Mouse (Mus musculus): ENCODE results near the gene Flvcr2. TPM values are rescaled to one million over a fixed set of nuclear protein-coding genes. Genes with fewer than 3 reads are reported as not detected.
A peak's percentile ranks its signal among the peaks of the same experiment; 100 is the strongest.
"Not testable (repeated sequence)": the region's sequence is repeated elsewhere in the genome, so short reads cannot be mapped to it uniquely, and the experiment has no call there.

Flvcr2 gene
- polyA plus RNA-seq (2015; fragmentation: Nextera tagmentation; extraction: Ambion mirVana), result 7.0 and 7.5 TPM in 2 replicates

- H3K9ac ChIP-seq (ENCODE audit: low read depth, low read length), result peak within 1 kb of the TSS; percentile 24; the same call in 1 of the 2 replicates
- no peaks in the 10 kb centered on the region for H3K9me3 ChIP-seq (replicated peaks; ENCODE audit: low read length)
- H3K27me3 ChIP-seq (ENCODE audit: insufficient read depth, low read length), result 0 out of 2 replicates have a peak, but pooled peaks cover 5% of the 10 kb centered on the region
- peak; percentile 89 for TF ChIP-seq CTCF (IDR thresholded peaks at IDR 0.05; ENCODE audit: low read depth)
- H3K4me1 ChIP-seq (replicated peaks; ENCODE audit: insufficient read depth, low read length), result 0 out of 2 replicates have a peak, but pooled peaks cover 4% of the 10 kb centered on the region
- 1% methylated on average over 49 of the region's 51 CpGs for WGBS
- ATAC-seq (replicated peaks; ENCODE audit: low FRiP score, low read depth), result peak; percentile 87
- no peaks in the 10 kb centered on the region for H3K36me3 ChIP-seq (ENCODE audit: insufficient read depth, low read length)
- H3K27ac ChIP-seq, result no peak within 1 kb of the TSS
- H3K4me2 ChIP-seq (ENCODE audit: low read length), result peak within 1 kb of the TSS; percentile 90
- H3K4me3 ChIP-seq (replicated peaks; ENCODE audit: low read depth, low read length), result peak within 1 kb of the TSS; percentile 41
- peak; percentile 93 for DNase-seq (ENCODE audit: low spot score)
These were observed at the start of gene Flvcr2 for GRCm38 (mm10) chr12:85745827-85746695. Gene Flvcr2 (plus strand): TSS chr12:85746539.

- Histone ChIP-seq H3K9ac (ENCODE audit: low read depth, low read length) (0 out of 2 replicates have a peak overlapping the region, but pooled peaks have one; percentile 27), H3K4me2 (ENCODE audit: low read length) (peak overlapping the region; percentile 38), H3K4me3 (replicated peaks; ENCODE audit: low read depth, low read length) (0 out of 2 replicates have a peak overlapping the region, but pooled peaks have one; percentile 7)
- H3K9me3 ChIP-seq (replicated peaks; ENCODE audit: low read length); H3K27me3 ChIP-seq (ENCODE audit: insufficient read depth, low read length); H3K36me3 ChIP-seq (ENCODE audit: insufficient read depth, low read length); DNase-seq (ENCODE audit: low spot score); H3K4me1 ChIP-seq (replicated peaks; ENCODE audit: insufficient read depth, low read length); H3K27ac ChIP-seq: not testable (repeated sequence)
- WGBS, result 10% methylated on average over 13 of the region's 37 CpGs
- peak; percentile 88 for ATAC-seq (replicated peaks; ENCODE audit: low FRiP score, low read depth)
These were observed 48.2 kb upstream of the Flvcr2 start for GRCm38 (mm10) chr12:85698179-85698578.

- Histone ChIP-seq H3K9ac (ENCODE audit: low read depth, low read length) (no peak overlapping the region), H3K4me1 (replicated peaks; ENCODE audit: insufficient read depth, low read length) (no peaks in the 10 kb centered on the region), H3K4me2 (ENCODE audit: low read length) (no peak overlapping the region), H3K27me3 (ENCODE audit: insufficient read depth, low read length) (no peaks in the 10 kb centered on the region), H3K36me3 (ENCODE audit: insufficient read depth, low read length) (no peaks in the 10 kb centered on the region), H3K27ac (no peak overlapping the region), H3K9me3 (replicated peaks; ENCODE audit: low read length) (no peaks in the 10 kb centered on the region), H3K4me3 (replicated peaks; ENCODE audit: low read depth, low read length) (no peak overlapping the region)
- no peak for DNase-seq (ENCODE audit: low spot score)
- no peak for ATAC-seq (replicated peaks; ENCODE audit: low FRiP score, low read depth)
- 59% methylated on average over 6 of the region's 6 CpGs for WGBS
- no peak for TF ChIP-seq CTCF (IDR thresholded peaks at IDR 0.05; ENCODE audit: low read depth)
These were observed 46.0 kb upstream of the Flvcr2 start for GRCm38 (mm10) chr12:85700191-85700841.

- Histone ChIP-seq H3K4me3 (replicated peaks; ENCODE audit: low read depth, low read length) (no peak overlapping the region), H3K36me3 (ENCODE audit: insufficient read depth, low read length) (no peaks in the 10 kb centered on the region), H3K27ac (no peak overlapping the region), H3K9ac (ENCODE audit: low read depth, low read length) (no peak overlapping the region), H3K9me3 (replicated peaks; ENCODE audit: low read length) (no peaks in the 10 kb centered on the region), H3K27me3 (ENCODE audit: insufficient read depth, low read length) (no peaks in the 10 kb centered on the region), H3K4me1 (replicated peaks; ENCODE audit: insufficient read depth, low read length) (0 out of 2 replicates have a peak, but pooled peaks cover 3% of the 10 kb centered on the region), H3K4me2 (ENCODE audit: low read length) (no peak overlapping the region)
- WGBS, result 80% methylated on average over 7 of the region's 7 CpGs
- ATAC-seq (replicated peaks; ENCODE audit: low FRiP score, low read depth) (no peak), DNase-seq (ENCODE audit: low spot score) (peak; percentile 27)
- no peak for TF ChIP-seq CTCF (IDR thresholded peaks at IDR 0.05; ENCODE audit: low read depth)
These were observed 45.5 kb upstream of the Flvcr2 start for GRCm38 (mm10) chr12:85700842-85701223.

GRCm38 (mm10) chr12:85702166-85703055, 43.9 kb upstream of the Flvcr2 start:
- 76% methylated on average over 15 of the region's 15 CpGs for whole genome bisulfite sequencing
- Histone ChIP-seq H3K4me3 (replicated peaks; ENCODE audit: low read depth, low read length) (no peak overlapping the region), H3K27ac (no peak overlapping the region), H3K9ac (ENCODE audit: low read depth, low read length) (no peak overlapping the region), H3K4me2 (ENCODE audit: low read length) (no peak overlapping the region), H3K9me3 (replicated peaks; ENCODE audit: low read length) (no peaks in the 10 kb centered on the region), H3K27me3 (ENCODE audit: insufficient read depth, low read length) (no peaks in the 10 kb centered on the region), H3K4me1 (replicated peaks; ENCODE audit: insufficient read depth, low read length) (0 out of 2 replicates have a peak, but pooled peaks cover 6% of the 10 kb centered on the region), H3K36me3 (ENCODE audit: insufficient read depth, low read length) (no peaks in the 10 kb centered on the region)
- ATAC-seq (replicated peaks; ENCODE audit: low FRiP score, low read depth), result no peak
- DNase-seq (ENCODE audit: low spot score), result no peak
- no peak for TF ChIP-seq CTCF (IDR thresholded peaks at IDR 0.05; ENCODE audit: low read depth)
